Mouse (Mus musculus) gastrocnemius, postnatal 14 days (tissue): ENCODE results near the gene Alg1. TPM values are rescaled to one million over a fixed set of nuclear protein-coding genes. Genes with fewer than 3 reads are reported as not detected.

ENCODE experiments used
- microRNA-seq, 2 experiments: library from miRNA; unstranded; fragments of <30 nt; microRNA quantifications; one replicate each; pipeline ENCODE4 v1.2.0; 2021
- total RNA-seq, 2 experiments: library from RNA; stranded (reverse); gene quantifications; 2 replicates each; pipeline ENCODE4 v1.2.3; 2021

Gene Alg1
- total RNA-seq, 2 experiments from 2014 or later = 10.2 to 11.2 TPM

Small RNA genes lying within 50 kb of the gene (microRNA-seq; reads per million reads assigned to microRNA genes)
- 0 reads per million in 2 experiments for gene Gm23689
- gene Gm26095 = 0 reads per million in 2 experiments
- gene Mir6364 = 0 reads per million in 2 experiments

Other genes starting within 250 kb of the Alg1 start
- not detected for gene Sept12, start 235.8 kb upstream of the Alg1 start, total RNA-seq
- gene Smim22, start 226.3 kb upstream of the Alg1 start, total RNA-seq = not detected
- 10 to 100 TPM; 11.1 to 11.3 TPM for gene Rogdi, start 220.1 kb upstream of the Alg1 start, total RNA-seq
- gene Glyr1, start 183.8 kb upstream of the Alg1 start, total RNA-seq = 10 to 100 TPM; 35.6 to 37.2 TPM
- gene Ubn1, start 183.6 kb upstream of the Alg1 start, total RNA-seq = 10 to 100 TPM; 21.2 to 25.5 TPM
- under 1 TPM; 0.27 to 0.43 TPM for gene Ppl, start 101.2 kb upstream of the Alg1 start, total RNA-seq
- 10 to 100 TPM in 1 of 2 experiments, 1 to 10 TPM in 1; 7.4 to 11.3 TPM for gene Sec14l5, start 86.5 kb upstream of the Alg1 start, total RNA-seq
- 1 to 10 TPM; 6.8 to 7.2 TPM for gene Nagpa, start 29.6 kb upstream of the Alg1 start, total RNA-seq
- gene AU021092, start 11.3 kb upstream of the Alg1 start, total RNA-seq = 1 to 10 TPM; 6.8 to 8.6 TPM
- gene Eef2kmt, start 22.4 kb downstream of the Alg1 start, total RNA-seq = 1 to 10 TPM; 8.1 to 9.6 TPM